Comparison of ENCODE assay signal across 9 mouse cellular contexts in the genomic region with DNA sequence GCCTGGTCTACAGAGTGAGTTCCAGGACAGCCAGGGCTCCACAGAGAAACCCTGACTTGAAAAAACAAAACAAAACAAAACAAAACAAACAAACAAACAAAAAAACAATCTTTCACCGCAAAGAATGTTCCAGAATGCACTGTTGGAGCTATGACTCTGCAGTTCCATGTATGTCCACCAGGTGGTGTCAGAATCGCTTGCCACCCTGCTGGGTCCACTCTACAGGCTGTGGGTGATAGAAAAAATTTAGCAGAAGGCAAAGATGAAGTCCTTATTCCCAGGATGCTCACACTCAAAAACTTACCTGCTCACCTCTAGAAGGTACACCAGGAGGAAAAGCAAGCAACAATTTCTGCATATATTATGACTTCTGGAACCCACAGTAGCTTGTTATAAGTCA. TPM values are rescaled to one million over a fixed set of nuclear protein-coding genes. Genes with fewer than 3 reads are reported as not detected.
DNase-seq lines count a peak whose midpoint lies in the region; ATAC-seq and TF ChIP-seq lines count a peak whose summit lies in the region.
"Had no signal": no experiment of that assay in that cellular context is flagged by ENCODE, and none has a peak within 500 bp of the region (broad histone marks: within the 10 kb centered on the region; RNA-seq: fewer than 3 reads in every experiment).

No protein-coding gene starts in this region.

- peak; percentile 85 for DNase-seq in hindbrain, embryonic 14.5 days (ENCODE audit: low spot score)
- DNase-seq in c-Kit-positive CD71-positive TER-119-positive erythroid progenitor cells, embryonic 14.5 days (ENCODE audit: low spot score), result peak; percentile 34
- DNase-seq in gastrocnemius, adult 18-20 months (ENCODE audit: low spot score), result peak; percentile 64
- peak; percentile 79 to 84 for DNase-seq in kidney, postnatal 4 days
- peak; percentile 14 to 51 for DNase-seq in spleen, postnatal 14 days (ENCODE audit: low spot score in 2 of 2)

- 15% methylated on average over 2 of the region's 2 CpGs for WGBS in hindbrain, embryonic 14.5 days
- WGBS in hindbrain, embryonic 16.5 days, result 17% methylated on average over 2 of the region's 2 CpGs

- no peaks in the 10 kb centered on the region for H3K9me3 ChIP-seq in hindbrain, embryonic 14.5 days (ENCODE audit: control insufficient read depth, low read length)
- H3K9me3 ChIP-seq in hindbrain, embryonic 16.5 days (ENCODE audit: control insufficient read depth, low read length), result no peaks in the 10 kb centered on the region
- H3K9me3 ChIP-seq in ES-Bruce4 (replicated peaks; ENCODE audit: control insufficient read depth, insufficient read depth, low read length, poor library complexity, severe bottlenecking), result no peaks in the 10 kb centered on the region
- H3K9me3 ChIP-seq: liver, embryonic 15.5 days had no signal

- no peaks in the 10 kb centered on the region for H3K27me3 ChIP-seq in hindbrain, embryonic 14.5 days (ENCODE audit: control insufficient read depth, insufficient read depth, low read length)
- H3K27me3 ChIP-seq in hindbrain, embryonic 16.5 days (replicated peaks; ENCODE audit: control insufficient read depth, insufficient read depth, low read length), result no peaks in the 10 kb centered on the region
- H3K27me3 ChIP-seq in ES-Bruce4 (ENCODE audit: control insufficient read depth, insufficient read depth, low read length, poor library complexity, severe bottlenecking), result no peaks in the 10 kb centered on the region
- H3K27me3 ChIP-seq: liver, embryonic 15.5 days had no signal

- no peak overlapping the region for H3K4me3 ChIP-seq in hindbrain, embryonic 14.5 days (replicated peaks; ENCODE audit: low read length)
- no peak overlapping the region for H3K4me3 ChIP-seq in hindbrain, embryonic 16.5 days (ENCODE audit: low read length)
- H3K4me3 ChIP-seq in ES-Bruce4 (ENCODE audit: low read depth, low read length), result no peak overlapping the region
- H3K4me3 ChIP-seq: liver, embryonic 15.5 days had no signal

- peaks cover 19% of the 10 kb centered on the region for H3K4me1 ChIP-seq in hindbrain, embryonic 14.5 days (replicated peaks; ENCODE audit: control insufficient read depth, insufficient read depth, low read length)
- H3K4me1 ChIP-seq in hindbrain, embryonic 16.5 days (ENCODE audit: control insufficient read depth, insufficient read depth, low read depth, low read length), result peaks cover 9% of the 10 kb centered on the region
- H3K4me1 ChIP-seq in ES-Bruce4 (ENCODE audit: control insufficient read depth, insufficient read depth, low read length), result peaks cover 10% of the 10 kb centered on the region

- no peak overlapping the region for H3K27ac ChIP-seq in hindbrain, embryonic 14.5 days
- no peak overlapping the region for H3K27ac ChIP-seq in hindbrain, embryonic 16.5 days (ENCODE audit: low read depth, low read length)
- H3K27ac ChIP-seq in ES-Bruce4 (ENCODE audit: insufficient read depth, low read length), result no peak overlapping the region
- H3K27ac ChIP-seq: liver, embryonic 15.5 days had no signal

- no peaks in the 10 kb centered on the region for H3K36me3 ChIP-seq in hindbrain, embryonic 14.5 days (replicated peaks; ENCODE audit: control insufficient read depth, insufficient read depth)
- no peaks in the 10 kb centered on the region for H3K36me3 ChIP-seq in hindbrain, embryonic 16.5 days (ENCODE audit: control insufficient read depth, insufficient read depth, low read length)
- no peaks in the 10 kb centered on the region for H3K36me3 ChIP-seq in ES-Bruce4 (ENCODE audit: control insufficient read depth, insufficient read depth, low read length, poor library complexity, severe bottlenecking)
- H3K36me3 ChIP-seq: liver, embryonic 15.5 days had no signal

- no peak overlapping the region for H3K9ac ChIP-seq in hindbrain, embryonic 14.5 days
- no peak overlapping the region for H3K9ac ChIP-seq in hindbrain, embryonic 16.5 days (ENCODE audit: low read depth, low read length)
- H3K9ac ChIP-seq in ES-Bruce4 (ENCODE audit: low read depth, poor library complexity, severe bottlenecking), result no peak overlapping the region
- H3K9ac ChIP-seq: liver, embryonic 15.5 days had no signal

- TF ChIP-seq POLR2A in ES-Bruce4 (IDR thresholded peaks at IDR 0.05; ENCODE audit: insufficient read depth, low read length), result no peak

- TF ChIP-seq CTCF in ES-Bruce4 (IDR thresholded peaks at IDR 0.05; ENCODE audit: low read depth, low read length), result peak; percentile 78

- TF ChIP-seq EP300 in ES-Bruce4 (IDR thresholded peaks at IDR 0.05; ENCODE audit: insufficient read depth, low read depth, low read length), result no peak

- no peak overlapping the region for H3K4me2 ChIP-seq in hindbrain, embryonic 14.5 days (replicated peaks)
- no peak overlapping the region for H3K4me2 ChIP-seq in hindbrain, embryonic 16.5 days (ENCODE audit: low read length)
- H3K4me2 ChIP-seq: liver, embryonic 15.5 days had no signal

- ATAC-seq in hindbrain, embryonic 14.5 days (ENCODE audit: low FRiP score), result no peak
- no peak for ATAC-seq in hindbrain, embryonic 16.5 days
- peak; percentile 79 for ATAC-seq in megakaryocyte progenitor cell, adult 5-6 weeks (replicated peaks; ENCODE audit: poor library complexity)

RNA-seq across cellular contexts. Expression of gene Gm21915, which starts 34.4 kb away (rescaled TPM):
- polyA plus RNA-seq in hindbrain, embryonic 14.5 days (2014; fragmentation: Nextera tagmentation; extraction: Ambion mirVana), result not detected in 2 replicates
- polyA plus RNA-seq in hindbrain, embryonic 16.5 days (2015; fragmentation: Nextera tagmentation; extraction: Ambion mirVana), result not detected in 2 replicates
- not detected in 2 replicates for polyA plus RNA-seq in ES-Bruce4 (2011; ENCODE audit: insufficient read depth, insufficient read length, low read depth, missing spikeins)
- total RNA-seq in gastrocnemius, adult 18-20 months (2021), result not detected
- not detected in 2 replicates for total RNA-seq in megakaryocyte progenitor cell, adult 5-6 weeks (2015)
- not detected in 2 replicates for total RNA-seq in megakaryocyte progenitor cell, adult 5-6 weeks (2017)
- polyA plus RNA-seq: liver, embryonic 15.5 days had no signal

RNA-seq across cellular contexts. Expression of gene Clmp, which starts 49.7 kb away (rescaled TPM):
- 56.6 and 62.9 TPM in 2 replicates for polyA plus RNA-seq in hindbrain, embryonic 14.5 days (2014; fragmentation: Nextera tagmentation; extraction: Ambion mirVana)
- 49.1 and 54.2 TPM in 2 replicates for polyA plus RNA-seq in hindbrain, embryonic 16.5 days (2015; fragmentation: Nextera tagmentation; extraction: Ambion mirVana)
- polyA plus RNA-seq in ES-Bruce4 (2011; ENCODE audit: insufficient read depth, insufficient read length, low read depth, missing spikeins), result 3.5 and 3.9 TPM in 2 replicates
- 1 to 10 TPM; 3.7 to 5.6 TPM for total RNA-seq in gastrocnemius, adult 18-20 months (2021)
- total RNA-seq in megakaryocyte progenitor cell, adult 5-6 weeks (2015), result 0.10 and 0.22 TPM in 2 replicates
- 0.25 and 0.54 TPM in 2 replicates for total RNA-seq in megakaryocyte progenitor cell, adult 5-6 weeks (2017)

Comparison
In these comparisons a context has a peak if more than half of its experiments do, and no peak if none do; other contexts are left out.
1. DNase-seq: peak in every context shown above with its lines; median percentile 85 in hindbrain, embryonic 14.5 days; 82 in kidney, postnatal 4 days; 64 in gastrocnemius, adult 18-20 months; 34 in c-Kit-positive CD71-positive TER-119-positive erythroid progenitor cells, embryonic 14.5 days; 32 in spleen, postnatal 14 days.
2. RNA of gene Clmp, which starts 49.7 kb away (polyA plus RNA-seq): 56.6 to 62.9 TPM in hindbrain, embryonic 14.5 days and 49.1 to 54.2 TPM in hindbrain, embryonic 16.5 days; 3.5 to 3.9 TPM in ES-Bruce4; every median in the first group is over 10 times any median in the second.